In genomic region chr9:58220218-58220903, GRCm38 (mm10) we compare ENCODE assay signal across 9 mouse cellular contexts. TPM values are rescaled to one million over a fixed set of nuclear protein-coding genes. Genes with fewer than 3 reads are reported as not detected.
A peak's percentile ranks its signal among the peaks of the same experiment; 100 is the strongest.
DNase-seq lines count a peak whose midpoint lies in the region; ATAC-seq lines count a peak whose summit lies in the region.
"Had no signal": no experiment of that assay in that cellular context is flagged by ENCODE, and none has a peak within 500 bp of the region (broad histone marks: within the 10 kb centered on the region; RNA-seq: fewer than 3 reads in every experiment).

No protein-coding gene starts in this region.

- H3K36me3 ChIP-seq in hindbrain, embryonic 10.5 days = peaks cover 27% of the 10 kb centered on the region
- H3K36me3 ChIP-seq in hindbrain, embryonic 12.5 days = no peaks in the 10 kb centered on the region
- H3K36me3 ChIP-seq in limb, embryonic 11.5 days (ENCODE audit: control insufficient read depth, insufficient read depth, low read length) = peaks cover 7% of the 10 kb centered on the region

- peak; percentile 38 for DNase-seq in hindbrain, embryonic 10.5 days (ENCODE audit: low spot score)
- DNase-seq in 3T3-L1 (ENCODE audit: low read depth, low spot score) (peak; percentile 67), ES-CJ7 (ENCODE audit: low read depth, low spot score) (peak; percentile 80)
- peak; percentile 75 for DNase-seq in embryo, embryonic 10 days (ENCODE audit: low spot score)
- peak; percentile 65 for DNase-seq in limb, embryonic 11.5 days (ENCODE audit: low spot score)
- peak; percentile 29 for DNase-seq in right cerebral cortex, postnatal 4 days
- DNase-seq in gastrocnemius, postnatal 36 days = no peak

- H3K4me3 ChIP-seq in hindbrain, embryonic 10.5 days = no peak overlapping the region
- H3K4me3 ChIP-seq in hindbrain, embryonic 12.5 days = no peak overlapping the region
- no peak overlapping the region for H3K4me3 ChIP-seq in limb, embryonic 11.5 days (ENCODE audit: low read depth, low read length)
- H3K4me3 ChIP-seq: embryonic facial prominence, embryonic 15.5 days had no signal

- peaks cover 5% of the 10 kb centered on the region; the same call in 1 of the 2 replicates for H3K4me1 ChIP-seq in hindbrain, embryonic 10.5 days (replicated peaks)
- H3K4me1 ChIP-seq in hindbrain, embryonic 12.5 days = 0 out of 2 replicates have a peak, but pooled peaks cover 9% of the 10 kb centered on the region
- no peaks in the 10 kb centered on the region for H3K4me1 ChIP-seq in limb, embryonic 11.5 days (ENCODE audit: control insufficient read depth, insufficient read depth, low read length)

- no peak for ATAC-seq in hindbrain, embryonic 12.5 days (ENCODE audit: low FRiP score)
- no peak for ATAC-seq in limb, embryonic 11.5 days (ENCODE audit: insufficient number of reproducible peaks, low FRiP score, low TSS enrichment, low read depth)

- H3K27me3 ChIP-seq in hindbrain, embryonic 10.5 days (ENCODE audit: insufficient read depth, poor library complexity, severe bottlenecking) = no peaks in the 10 kb centered on the region
- no peaks in the 10 kb centered on the region for H3K27me3 ChIP-seq in hindbrain, embryonic 12.5 days
- H3K27me3 ChIP-seq in limb, embryonic 11.5 days (ENCODE audit: control insufficient read depth, insufficient read depth, low read length) = no peaks in the 10 kb centered on the region
- H3K27me3 ChIP-seq: embryonic facial prominence, embryonic 15.5 days had no signal

- no peaks in the 10 kb centered on the region for H3K9me3 ChIP-seq in hindbrain, embryonic 10.5 days
- no peaks in the 10 kb centered on the region for H3K9me3 ChIP-seq in hindbrain, embryonic 12.5 days (replicated peaks)
- H3K9me3 ChIP-seq in limb, embryonic 11.5 days (ENCODE audit: control insufficient read depth, low read length) = no peaks in the 10 kb centered on the region
- H3K9me3 ChIP-seq: embryonic facial prominence, embryonic 15.5 days had no signal

- intact Hi-C loops in gastrocnemius, postnatal 36 days (cut with DNase I) = loop anchor here (10.0 kb wide), 1 partner anchor 154 kb away; the partner anchor contains the start of gene Tbc1d21

- WGBS in hindbrain, embryonic 10.5 days = 72% methylated on average over 24 of the region's 24 CpGs
- 68% methylated on average over 24 of the region's 24 CpGs for WGBS in hindbrain, embryonic 12.5 days
- WGBS in limb, embryonic 11.5 days = 76% methylated on average over 24 of the region's 24 CpGs

- no peak overlapping the region for H3K27ac ChIP-seq in hindbrain, embryonic 10.5 days
- no peak overlapping the region for H3K27ac ChIP-seq in hindbrain, embryonic 12.5 days
- no peak overlapping the region for H3K27ac ChIP-seq in limb, embryonic 11.5 days (replicated peaks; ENCODE audit: low read depth, low read length)
- H3K27ac ChIP-seq: embryonic facial prominence, embryonic 15.5 days had no signal

- no peak overlapping the region for H3K9ac ChIP-seq in hindbrain, embryonic 12.5 days
- no peak overlapping the region for H3K9ac ChIP-seq in limb, embryonic 11.5 days (ENCODE audit: low read length)
- H3K9ac ChIP-seq: embryonic facial prominence, embryonic 15.5 days had no signal

- no peak overlapping the region for H3K4me2 ChIP-seq in hindbrain, embryonic 12.5 days (replicated peaks)
- no peak overlapping the region for H3K4me2 ChIP-seq in limb, embryonic 11.5 days (ENCODE audit: low read depth, severe bottlenecking)
- H3K4me2 ChIP-seq: embryonic facial prominence, embryonic 15.5 days had no signal

RNA-seq across cellular contexts. Expression of gene Islr2, which starts 16.2 kb away (rescaled TPM):
- polyA plus RNA-seq in hindbrain, embryonic 10.5 days (2016; fragmentation: Nextera tagmentation; extraction: Ambion mirVana) = 1.5 and 6.6 TPM in 2 replicates
- polyA plus RNA-seq in hindbrain, embryonic 12.5 days (2016; fragmentation: Nextera tagmentation; extraction: Ambion mirVana) = 9.2 and 10.4 TPM in 2 replicates
- polyA plus RNA-seq in limb, embryonic 11.5 days (2014; fragmentation: Nextera tagmentation; extraction: Ambion mirVana) = 0.48 and 0.60 TPM in 2 replicates
- total RNA-seq in gastrocnemius, postnatal 36 days (2021) = 1 to 10 TPM; 2.6 to 4.7 TPM

RNA-seq across cellular contexts. Expression of gene Islr, which starts 16.3 kb away (rescaled TPM):
- 9.9 and 14.0 TPM in 2 replicates for polyA plus RNA-seq in hindbrain, embryonic 10.5 days (2016; fragmentation: Nextera tagmentation; extraction: Ambion mirVana)
- 47.8 and 59.3 TPM in 2 replicates for polyA plus RNA-seq in hindbrain, embryonic 12.5 days (2016; fragmentation: Nextera tagmentation; extraction: Ambion mirVana)
- polyA plus RNA-seq in limb, embryonic 11.5 days (2014; fragmentation: Nextera tagmentation; extraction: Ambion mirVana) = 30.8 and 37.6 TPM in 2 replicates
- total RNA-seq in gastrocnemius, postnatal 36 days (2021) = 10 to 100 TPM; 20.5 to 24.0 TPM

RNA-seq across cellular contexts. Expression of gene Pml, which starts 29.2 kb away (rescaled TPM):
- 9.5 and 13.5 TPM in 2 replicates for polyA plus RNA-seq in hindbrain, embryonic 10.5 days (2016; fragmentation: Nextera tagmentation; extraction: Ambion mirVana)
- polyA plus RNA-seq in hindbrain, embryonic 12.5 days (2016; fragmentation: Nextera tagmentation; extraction: Ambion mirVana) = 9.8 and 10.1 TPM in 2 replicates
- polyA plus RNA-seq in limb, embryonic 11.5 days (2014; fragmentation: Nextera tagmentation; extraction: Ambion mirVana) = 18.7 and 19.6 TPM in 2 replicates
- total RNA-seq in gastrocnemius, postnatal 36 days (2021) = 1 to 10 TPM; 4.0 to 4.3 TPM

RNA-seq across cellular contexts. Expression of gene Stoml1, which starts 32.6 kb away (rescaled TPM):
- 27.7 and 39.8 TPM in 2 replicates for polyA plus RNA-seq in hindbrain, embryonic 10.5 days (2016; fragmentation: Nextera tagmentation; extraction: Ambion mirVana)
- 63.0 and 67.8 TPM in 2 replicates for polyA plus RNA-seq in hindbrain, embryonic 12.5 days (2016; fragmentation: Nextera tagmentation; extraction: Ambion mirVana)
- 19.2 and 24.3 TPM in 2 replicates for polyA plus RNA-seq in limb, embryonic 11.5 days (2014; fragmentation: Nextera tagmentation; extraction: Ambion mirVana)
- total RNA-seq in gastrocnemius, postnatal 36 days (2021) = 1 to 10 TPM; 5.5 to 7.5 TPM

Comparison
In these comparisons a context has a peak if more than half of its experiments do, and no peak if none do; other contexts are left out.
1. DNase-seq: peak in hindbrain, embryonic 10.5 days (single experiment), 3T3-L1 (single experiment), ES-CJ7 (single experiment), embryo, embryonic 10 days (single experiment), limb, embryonic 11.5 days (single experiment) and right cerebral cortex, postnatal 4 days (single experiment); none in gastrocnemius, postnatal 36 days (0 of 2).